ENCODE assay signal across 22 mouse cellular contexts in the genomic region with DNA sequence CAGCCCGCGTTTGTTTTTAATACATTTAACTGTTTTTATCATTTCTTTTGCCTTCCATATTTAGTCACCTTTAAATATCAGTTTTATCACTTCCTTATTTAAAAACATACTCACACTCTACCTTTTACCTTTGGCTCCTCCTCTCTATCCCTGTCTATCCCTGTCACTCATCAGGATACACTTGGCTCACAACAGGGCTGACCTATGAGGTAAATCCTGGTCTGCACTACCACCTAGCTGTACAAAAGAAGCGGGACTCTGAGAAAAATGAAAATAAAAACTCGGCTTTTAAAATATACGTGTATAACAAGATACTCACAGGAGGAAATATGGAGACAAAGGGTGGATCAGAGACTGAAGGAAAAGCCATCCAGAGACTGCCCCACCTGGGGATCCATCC.
"Had no signal": no experiment of that assay in that cellular context is flagged by ENCODE, and none has a peak within 500 bp of the region (broad histone marks: within the 10 kb centered on the region; RNA-seq: fewer than 3 reads in every experiment).

No protein-coding gene starts in this region.

- H3K27me3 ChIP-seq: heart, embryonic 13.5 days; heart, embryonic 15.5 days; hindbrain, embryonic 13.5 days; kidney, embryonic 15.5 days; limb, embryonic 13.5 days; limb, embryonic 15.5 days had no signal

- H3K9ac ChIP-seq: heart, embryonic 13.5 days; heart, embryonic 15.5 days; hindbrain, embryonic 13.5 days; kidney, embryonic 15.5 days; limb, embryonic 13.5 days; limb, embryonic 15.5 days had no signal

- H3K4me3 ChIP-seq: heart, adult 2 months; heart, embryonic 13.5 days; heart, embryonic 15.5 days; hindbrain, embryonic 13.5 days; kidney, embryonic 15.5 days; limb, embryonic 13.5 days; limb, embryonic 15.5 days had no signal

- ATAC-seq: hindbrain, embryonic 16.5 days; intestine, embryonic 16.5 days had no signal

- H3K9me3 ChIP-seq: heart, embryonic 13.5 days; heart, embryonic 15.5 days; hindbrain, embryonic 13.5 days; kidney, embryonic 15.5 days; limb, embryonic 13.5 days; limb, embryonic 15.5 days had no signal

- H3K27ac ChIP-seq: heart, adult 2 months; heart, embryonic 13.5 days; heart, embryonic 15.5 days; hindbrain, embryonic 13.5 days; kidney, embryonic 15.5 days; limb, embryonic 13.5 days; limb, embryonic 15.5 days had no signal

- H3K4me2 ChIP-seq: heart, embryonic 11.5 days; heart, embryonic 13.5 days; heart, embryonic 15.5 days; hindbrain, embryonic 13.5 days; kidney, embryonic 15.5 days; limb, embryonic 13.5 days; limb, embryonic 15.5 days had no signal

- H3K36me3 ChIP-seq: heart, embryonic 13.5 days; heart, embryonic 15.5 days; hindbrain, embryonic 13.5 days; kidney, embryonic 15.5 days; limb, embryonic 13.5 days; limb, embryonic 15.5 days had no signal

- DNase-seq: gastrocnemius, postnatal 14 days; gastrocnemius, postnatal 36 days; heart, adult 2 months; heart, postnatal 14 days; heart, postnatal 36 days; kidney, adult 11 months; kidney, adult 2 months; kidney, adult 9 months; kidney, postnatal 10 days; kidney, postnatal 25 days; layer of hippocampus, adult 9-11 months; layer of hippocampus, postnatal 36 days; left cerebral cortex, postnatal 4 days had no signal

- H3K4me1 ChIP-seq: heart, embryonic 13.5 days; heart, embryonic 15.5 days; hindbrain, embryonic 13.5 days; kidney, embryonic 15.5 days; limb, embryonic 13.5 days; limb, embryonic 15.5 days had no signal
